Mouse (Mus musculus) yolk sac, embryonic 10.5 days (tissue): ENCODE measurements around the gene Spp1.

ENCODE experiments used
- DNase-seq: peaks from one replicate; pipeline ENCODE4 v3.0.0-alpha.2; 2017; ENCODE audit warnings: low spot score

Gene Spp1

GRCm38 (mm10) chr5:104434835-104435301, at the start of gene Spp1:
Spp1 (plus strand) TSS chr5:104435118.
- no peak for DNase-seq

DNA sequence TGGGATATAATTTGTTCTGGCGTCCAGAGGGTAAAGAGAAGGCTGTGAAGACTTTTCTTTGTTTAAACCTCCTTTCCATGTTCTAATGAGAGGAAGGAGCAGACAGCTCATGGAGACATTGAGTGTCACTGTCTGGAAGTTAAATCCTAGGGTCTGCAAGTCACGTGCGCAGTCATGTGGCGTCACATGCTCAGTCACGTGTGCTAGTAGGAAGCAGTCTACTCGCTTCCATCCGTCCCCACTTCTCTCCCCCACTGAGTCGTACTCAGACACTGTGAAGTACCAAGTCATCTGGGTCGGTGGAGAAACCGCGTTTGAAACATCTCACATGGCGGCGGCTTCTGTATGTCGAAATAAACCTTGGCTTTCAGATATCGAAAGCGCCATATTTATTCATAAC, 49.4 kb upstream of the Spp1 start:
- no peak for DNase-seq

- DNase-seq: no peak
Measured at GRCm38 (mm10) chr5:104386908-104387307, 48.0 kb upstream of the Spp1 start.

DNA sequence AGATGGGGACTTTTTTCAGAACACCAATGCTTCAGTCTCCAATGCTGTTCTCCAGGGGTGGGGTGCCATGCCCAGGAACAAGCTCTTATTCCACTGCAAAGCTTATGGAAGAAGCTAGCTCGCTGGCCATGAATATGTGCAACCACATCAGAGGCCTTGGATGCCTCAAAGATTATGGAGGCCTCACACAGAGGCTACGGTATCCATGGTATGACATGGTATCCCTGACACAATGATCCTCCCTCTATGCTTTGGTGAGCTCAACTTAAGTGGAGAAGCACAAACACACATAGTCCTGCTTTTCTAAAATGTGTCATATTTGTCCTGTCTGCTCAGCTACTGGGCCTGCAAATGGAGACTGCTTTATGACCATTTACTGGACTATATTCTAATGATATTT, 44.0 kb upstream of the Spp1 start:
- no peak for DNase-seq

- DNase-seq: no peak
Measured at GRCm38 (mm10) chr5:104392784-104393183, 42.1 kb upstream of the Spp1 start.

DNA sequence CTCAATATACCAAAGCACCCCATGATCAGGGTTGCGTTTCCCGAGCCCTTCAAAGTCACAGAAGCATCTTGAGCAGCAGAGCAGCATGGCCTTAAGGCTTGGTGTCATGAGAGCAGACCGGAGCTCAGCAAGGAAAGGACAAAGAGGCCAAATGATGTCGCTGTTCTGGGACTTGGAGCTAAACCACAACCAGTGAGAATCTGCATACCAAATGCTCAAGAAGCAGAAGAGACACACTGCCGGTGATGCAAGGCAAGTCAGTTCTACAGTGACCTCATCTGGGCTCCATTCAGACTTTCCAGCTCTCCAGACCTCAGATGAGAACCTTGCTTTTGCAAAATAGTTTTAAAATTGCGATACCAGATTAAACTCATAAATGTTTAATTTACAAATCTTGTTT, 38.6 kb upstream of the Spp1 start:
- DNase-seq: no peak

- DNase-seq: no peak
Measured at GRCm38 (mm10) chr5:104398001-104398400, 36.9 kb upstream of the Spp1 start.

DNA sequence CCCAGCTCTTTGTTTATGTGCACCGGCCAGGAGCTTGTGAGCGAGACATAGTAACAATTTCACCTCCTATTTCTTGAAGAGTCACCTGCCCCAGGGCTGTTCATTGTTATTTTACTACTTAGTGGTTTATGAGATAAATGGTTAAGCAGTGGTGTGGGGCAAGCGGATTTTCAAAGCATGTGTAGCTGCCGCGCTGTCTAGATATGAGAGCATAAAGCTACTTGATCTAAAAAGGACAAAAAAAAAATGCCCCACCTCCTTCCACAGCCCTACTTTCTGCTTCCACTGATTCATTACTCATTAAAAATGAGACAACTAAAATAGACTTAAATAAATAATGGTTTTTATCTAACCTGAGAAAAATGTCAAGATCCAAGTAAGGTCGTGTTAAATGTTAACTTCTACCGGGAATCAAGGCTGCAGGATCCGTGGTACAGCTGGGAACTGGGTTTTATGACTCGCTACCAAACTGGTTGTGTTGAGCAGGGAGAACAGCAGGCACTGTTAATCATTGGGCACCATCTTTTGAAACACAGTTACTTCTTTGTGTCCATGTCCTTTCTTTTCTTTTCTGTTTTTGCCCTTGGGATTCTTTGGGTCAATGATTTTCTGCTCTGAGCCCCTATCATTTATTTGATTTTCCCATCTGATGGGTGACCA, 35.5 kb upstream of the Spp1 start:
- DNase-seq: no peak

GRCm38 (mm10) chr5:104399970-104400369, 34.9 kb upstream of the Spp1 start:
- DNase-seq: no peak

- DNase-seq: no peak
Measured at GRCm38 (mm10) chr5:104402651-104403050, 32.3 kb upstream of the Spp1 start.

GRCm38 (mm10) chr5:104403351-104403750, 31.6 kb upstream of the Spp1 start:
- DNase-seq: no peak

GRCm38 (mm10) chr5:104404551-104404950, 30.4 kb upstream of the Spp1 start:
- DNase-seq: no peak

- DNase-seq: no peak
Measured at GRCm38 (mm10) chr5:104405051-104405450, 29.9 kb upstream of the Spp1 start.

- DNase-seq: peak; percentile 14
Measured at GRCm38 (mm10) chr5:104406756-104407155, 28.2 kb upstream of the Spp1 start.

DNA sequence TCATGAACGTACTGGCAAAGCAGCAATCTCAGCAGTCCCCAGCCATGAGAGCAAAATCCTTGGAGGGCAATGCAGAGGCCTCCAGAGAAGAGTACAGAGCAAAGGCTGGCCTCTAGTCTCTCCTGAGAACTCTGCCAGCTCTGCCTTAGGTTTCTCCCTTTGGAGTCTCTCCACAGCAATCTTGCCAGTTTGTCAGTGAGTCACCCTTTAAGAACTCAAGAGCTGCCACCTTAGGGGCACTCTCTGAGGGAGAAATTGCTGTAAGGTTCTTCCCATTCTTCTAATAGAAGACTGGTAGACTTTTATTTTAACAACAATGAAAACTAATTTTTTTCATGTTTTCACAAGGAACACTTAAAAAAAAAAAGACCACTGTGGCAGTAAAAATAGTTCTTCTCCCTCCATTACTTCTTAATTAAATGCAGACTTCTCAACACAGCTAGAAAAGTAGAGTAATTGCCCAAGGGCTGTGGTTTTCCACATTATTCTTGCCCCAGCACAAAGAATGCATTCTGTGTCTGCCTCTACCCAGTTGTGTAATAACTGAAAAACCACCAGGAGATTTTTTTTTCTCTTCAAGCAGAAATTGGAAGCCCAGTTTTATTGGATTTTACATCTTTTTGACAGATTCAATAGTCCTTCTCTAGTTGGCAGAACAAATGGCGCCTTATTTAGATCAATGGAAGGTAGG, 27.2 kb upstream of the Spp1 start:
- DNase-seq: no peak

- DNase-seq: no peak
Measured at GRCm38 (mm10) chr5:104408549-104408948, 26.4 kb upstream of the Spp1 start.

DNA sequence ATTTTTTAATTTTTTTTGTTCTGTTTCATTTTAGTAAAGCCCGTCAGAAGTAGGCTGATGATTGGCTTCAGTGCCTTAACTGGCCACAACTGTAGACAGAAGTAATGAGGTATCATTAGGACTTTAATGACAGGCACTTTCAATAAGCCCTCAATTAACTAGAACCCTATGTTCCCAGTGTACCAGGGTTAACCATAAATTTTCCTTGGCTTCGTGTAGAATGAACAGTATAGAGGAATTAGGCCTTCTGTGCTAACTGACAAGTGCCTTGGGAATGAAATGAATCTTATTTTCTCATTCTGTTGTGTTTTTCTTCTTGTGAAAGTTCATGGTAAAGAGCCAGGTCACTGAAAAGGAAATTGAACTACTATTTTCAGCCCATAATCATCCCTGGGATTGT, 18.9 kb upstream of the Spp1 start:
- DNase-seq: no peak

DNA sequence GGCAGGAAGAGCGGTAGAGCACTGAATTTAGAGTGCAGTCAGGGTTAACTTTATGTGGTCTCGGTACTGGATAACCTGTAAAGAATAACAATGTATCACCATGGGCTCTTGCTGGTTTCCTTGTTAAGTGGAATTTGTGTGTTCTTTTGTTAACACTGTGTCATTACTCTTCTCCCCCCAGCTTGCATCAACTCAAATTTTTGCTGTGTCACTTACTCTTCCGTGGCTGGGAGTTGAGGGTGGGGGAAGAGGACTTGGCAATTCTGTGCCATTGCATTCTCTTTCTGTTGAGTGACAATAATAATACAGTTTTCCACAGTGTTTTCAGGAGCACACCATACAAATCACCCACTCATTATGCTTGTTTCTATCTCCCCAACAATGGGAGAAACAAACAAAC, 17.9 kb upstream of the Spp1 start:
- no peak for DNase-seq

DNA sequence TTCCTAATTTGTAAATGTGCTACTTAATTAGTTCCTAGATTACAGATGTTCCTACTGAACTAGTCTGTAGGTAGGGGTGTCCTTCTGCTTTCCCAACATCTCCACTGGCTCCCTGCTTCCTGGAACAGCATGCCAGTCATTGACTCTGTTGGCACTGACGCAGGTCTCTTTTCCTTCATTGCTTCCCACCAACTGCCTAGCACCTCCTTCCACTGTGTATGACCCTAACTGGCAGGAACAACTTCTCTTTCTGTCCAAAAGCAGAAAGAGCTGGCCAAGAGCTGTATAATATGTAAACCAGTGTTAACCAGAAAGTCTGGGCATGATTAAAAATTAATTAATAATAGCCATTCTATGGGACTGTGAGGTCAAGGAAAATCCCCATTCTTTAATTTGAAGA, 17.2 kb upstream of the Spp1 start:
- no peak for DNase-seq

DNA sequence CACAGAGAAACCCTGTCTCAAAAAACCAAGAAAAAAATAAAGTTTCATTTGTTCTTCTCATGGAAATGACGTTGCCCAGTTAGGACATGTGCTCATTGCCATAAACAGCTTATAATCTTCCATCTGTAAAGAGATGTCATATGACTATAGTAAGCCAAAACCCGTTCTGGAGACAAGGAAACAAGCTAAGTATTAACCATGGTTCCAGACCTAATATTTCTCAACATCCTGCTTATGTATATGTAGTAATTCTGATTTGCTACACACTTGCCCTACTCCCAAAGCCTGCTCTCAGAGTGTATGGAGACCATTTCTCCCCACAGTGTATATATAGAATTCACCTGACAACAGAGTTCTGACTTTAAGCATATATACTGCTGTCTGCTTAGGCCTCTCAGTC, 12.9 kb upstream of the Spp1 start:
- no peak for DNase-seq

- DNase-seq: no peak
Measured at GRCm38 (mm10) chr5:104423861-104424260, 11.1 kb upstream of the Spp1 start.

DNA sequence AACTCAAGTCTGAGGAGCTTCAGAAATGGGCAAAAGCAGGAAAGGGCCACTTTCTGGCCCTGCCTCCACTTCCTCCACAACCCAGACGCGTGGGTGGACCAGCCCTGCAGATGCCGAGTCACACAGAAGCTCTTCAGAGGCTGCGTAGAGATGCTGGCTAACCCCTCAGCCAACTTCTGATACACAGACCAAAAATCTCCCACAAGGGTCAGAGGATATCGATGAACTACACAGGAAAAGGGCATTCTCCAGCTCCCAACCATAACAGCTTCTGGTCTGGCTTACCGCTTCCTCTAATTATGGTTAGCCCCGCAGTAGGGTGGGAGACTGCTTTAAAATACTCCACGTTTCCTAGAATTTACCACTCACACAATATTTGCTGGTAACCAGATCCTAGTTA, 9.0 kb upstream of the Spp1 start:
- DNase-seq: no peak

GRCm38 (mm10) chr5:104432886-104433285, 2.0 kb upstream of the Spp1 start:
- DNase-seq: no peak
